13 mouse cellular contexts compared by ENCODE assay signal in genomic region chr17:70977799-70978198, GRCm38 (mm10). TPM values are rescaled to one million over a fixed set of nuclear protein-coding genes. Genes with fewer than 3 reads are reported as not detected.
DNase-seq lines count a peak whose midpoint lies in the region; ATAC-seq and TF ChIP-seq lines count a peak whose summit lies in the region.
"Had no signal": no experiment of that assay in that cellular context is flagged by ENCODE, and none has a peak within 500 bp of the region (broad histone marks: within the 10 kb centered on the region; RNA-seq: fewer than 3 reads in every experiment).

No protein-coding gene starts in this region.

- TF ChIP-seq RAD21 in CH12.LX (IDR thresholded peaks at IDR 0.05; ENCODE audit: low read depth, low read length) = peak; percentile 39

- H3K27ac ChIP-seq in heart, embryonic 12.5 days (ENCODE audit: poor library complexity, severe bottlenecking) = no peak overlapping the region
- H3K27ac ChIP-seq in CH12.LX (ENCODE audit: insufficient read depth, low read depth) = no peak overlapping the region
- no peak overlapping the region for H3K27ac ChIP-seq in liver, embryonic 14.5 days
- H3K27ac ChIP-seq: heart, embryonic 10.5 days; hindbrain, embryonic 12.5 days; limb, embryonic 15.5 days had no signal

- H3K4me3 ChIP-seq in heart, embryonic 12.5 days = no peak overlapping the region
- no peak overlapping the region for H3K4me3 ChIP-seq in lung, adult 2 months (replicated peaks; ENCODE audit: extremely low read depth, low read depth, low read length)
- no peak overlapping the region for H3K4me3 ChIP-seq in CH12.LX (replicated peaks in 1 of 3; ENCODE audit: low read depth in 2 of 3, low read length in 2 of 3, poor library complexity in 1 of 3)
- H3K4me3 ChIP-seq in liver, embryonic 14.5 days (ENCODE audit: insufficient read depth in 1 of 2, low read depth in 2 of 2, low read length in 2 of 2) = no peak overlapping the region
- H3K4me3 ChIP-seq: heart, embryonic 10.5 days; hindbrain, embryonic 12.5 days; limb, embryonic 15.5 days; megakaryocyte, embryonic 14.5 days had no signal

- dilution Hi-C loops in CH12.LX (cut with MboI; ENCODE audit: extremely low pct_ligation_motif_present, extremely low pct_unique_long_range_greater_than_20kb, low sequenced_read_pairs) = no loop called here

- peaks cover 62% of the 10 kb centered on the region for H3K36me3 ChIP-seq in heart, embryonic 12.5 days
- peaks cover 50 to 66% of the 10 kb centered on the region in 2 experiments for H3K36me3 ChIP-seq in CH12.LX (replicated peaks in 1 of 2; ENCODE audit: control insufficient read depth in 1 of 2, insufficient read depth in 1 of 2, low read length in 1 of 2)
- peaks cover 7% of the 10 kb centered on the region for H3K36me3 ChIP-seq in liver, embryonic 14.5 days (replicated peaks; ENCODE audit: control insufficient read depth, insufficient read depth, low read depth)

- peak; percentile 66 for DNase-seq in heart, adult 11 months
- no peak for DNase-seq in lung, adult 2 months
- DNase-seq in lung, adult 18-20 months = no peak
- no peak for DNase-seq in CH12.LX (ENCODE audit: extremely low read depth)
- DNase-seq in liver, embryonic 14.5 days (ENCODE audit: low read depth in 3 of 3, low spot score in 3 of 3) = no peak
- no peak for DNase-seq in adrenal gland, adult 8-10 months
- DNase-seq: kidney, postnatal 10 days had no signal

- H3K4me1 ChIP-seq in heart, embryonic 12.5 days (replicated peaks) = peaks cover 13% of the 10 kb centered on the region
- peaks cover 4% of the 10 kb centered on the region for H3K4me1 ChIP-seq in lung, adult 2 months (ENCODE audit: control insufficient read depth, insufficient read depth, low read length)
- H3K4me1 ChIP-seq in CH12.LX (ENCODE audit: control insufficient read depth in 1 of 2, insufficient read depth in 2 of 2) = peaks cover 0 to 6% of the 10 kb centered on the region in 2 experiments; a peak in 2 of 4 replicates
- no peaks in the 10 kb centered on the region for H3K4me1 ChIP-seq in liver, embryonic 14.5 days (replicated peaks; ENCODE audit: control insufficient read depth in 2 of 2, insufficient read depth in 2 of 2, low read length in 1 of 2)
- H3K4me1 ChIP-seq: hindbrain, embryonic 12.5 days; limb, embryonic 15.5 days had no signal

- no peaks in the 10 kb centered on the region for H3K9me3 ChIP-seq in heart, embryonic 12.5 days (replicated peaks)
- no peaks in the 10 kb centered on the region for H3K9me3 ChIP-seq in CH12.LX (replicated peaks; ENCODE audit: low read length)
- no peaks in the 10 kb centered on the region for H3K9me3 ChIP-seq in liver, embryonic 14.5 days (ENCODE audit: control insufficient read depth, low read length)
- H3K9me3 ChIP-seq: heart, embryonic 10.5 days; hindbrain, embryonic 12.5 days; limb, embryonic 15.5 days; megakaryocyte, embryonic 14.5 days had no signal

- peaks cover 40% of the 10 kb centered on the region for H3K27me3 ChIP-seq in heart, embryonic 12.5 days (replicated peaks)
- no peaks in the 10 kb centered on the region for H3K27me3 ChIP-seq in CH12.LX (replicated peaks)
- no peaks in the 10 kb centered on the region for H3K27me3 ChIP-seq in liver, embryonic 14.5 days (ENCODE audit: control insufficient read depth, insufficient read depth, low read length)
- H3K27me3 ChIP-seq: hindbrain, embryonic 12.5 days; limb, embryonic 15.5 days; megakaryocyte, embryonic 14.5 days had no signal

- ATAC-seq in heart, embryonic 12.5 days (ENCODE audit: insufficient number of reproducible peaks, low FRiP score) = no peak
- ATAC-seq in liver, embryonic 14.5 days (ENCODE audit: insufficient read depth) = no peak
- no peak for ATAC-seq in frontal cortex, adult (ENCODE audit: low TSS enrichment)

- no peak for TF ChIP-seq POLR2A in lung, adult 2 months (IDR thresholded peaks at IDR 0.05; ENCODE audit: borderline replicate concordance, extremely low read depth, low read depth, low read length)
- TF ChIP-seq POLR2A in CH12.LX (IDR thresholded peaks at IDR 0.05; ENCODE audit: low read depth, low read length) = no peak

- H3K79me2 ChIP-seq in CH12.LX (replicated peaks; ENCODE audit: control insufficient read depth, extremely low read depth, insufficient read depth, poor library complexity, severe bottlenecking) = no peaks in the 10 kb centered on the region

- TF ChIP-seq CTCF in lung, adult 2 months (IDR thresholded peaks at IDR 0.05; ENCODE audit: insufficient read depth, low read length) = peak; percentile 42
- peak in 1 of 2 experiments; percentile 51; a peak in 2 of 4 replicates for TF ChIP-seq CTCF in CH12.LX (conservative IDR thresholded peaks at IDR 0.05 in 1 of 2, IDR thresholded peaks at IDR 0.05 in 1 of 2; ENCODE audit: low read depth in 2 of 2, low read length in 2 of 2)
- peak; percentile 52 for TF ChIP-seq CTCF in liver, embryonic 14.5 days (IDR thresholded peaks at IDR 0.05; ENCODE audit: low read depth)

- no peak for TF ChIP-seq EP300 in CH12.LX (IDR thresholded peaks at IDR 0.05; ENCODE audit: low read length)
- TF ChIP-seq EP300 in liver, embryonic 14.5 days (IDR thresholded peaks at IDR 0.05; ENCODE audit: low read depth) = no peak

- WGBS in heart, embryonic 12.5 days = 83% methylated on average over 6 of the region's 6 CpGs
- WGBS in lung, adult 2 months = 88% methylated on average over 6 of the region's 6 CpGs
- WGBS in liver, embryonic 14.5 days (ENCODE audit: insufficient replicate concordance) = 80% methylated on average over 6 of the region's 6 CpGs

- in situ Hi-C loops in CH12.LX (cut with MboI; ENCODE audit: low pct_ligation_motif_present, low pct_unique_long_range_greater_than_20kb, low sequenced_read_pairs) = no loop called here

- H3K4me2 ChIP-seq in heart, embryonic 12.5 days = no peak overlapping the region
- no peak overlapping the region for H3K4me2 ChIP-seq in CH12.LX (ENCODE audit: insufficient read depth, low read depth, poor library complexity, severe bottlenecking)
- no peak overlapping the region for H3K4me2 ChIP-seq in liver, embryonic 14.5 days (ENCODE audit: low read depth)
- H3K4me2 ChIP-seq: hindbrain, embryonic 12.5 days; limb, embryonic 15.5 days had no signal

- no peak overlapping the region for H3K9ac ChIP-seq in heart, embryonic 12.5 days
- H3K9ac ChIP-seq in CH12.LX (ENCODE audit: insufficient read depth, low read depth) = no peak overlapping the region
- no peak overlapping the region for H3K9ac ChIP-seq in liver, embryonic 14.5 days (replicated peaks)
- H3K9ac ChIP-seq: hindbrain, embryonic 12.5 days; limb, embryonic 15.5 days had no signal

TF ChIP-seq in CH12.LX, 34 proteins besides CTCF, POLR2A, EP300 and RAD21:
- TF ChIP-seq SMC3 (IDR thresholded peaks at IDR 0.05; ENCODE audit: low read depth, low read length) = peak; percentile 14; the same call in 1 of the 2 replicates
- TF ChIP-seq SIN3A (IDR thresholded peaks at IDR 0.05; ENCODE audit: low read length) = no peak

RNA-seq across cellular contexts. Expression of gene Myom1, which starts 24.6 kb away (rescaled TPM):
- polyA plus RNA-seq in heart, embryonic 12.5 days (2016; fragmentation: Nextera tagmentation; extraction: Ambion mirVana) = 229 and 241 TPM in 2 replicates
- 6.3 and 18.6 TPM in 2 replicates for polyA plus RNA-seq in lung, adult 2 months (2012; rRNA removed)
- 0.42 and 0.55 TPM in 2 replicates for total RNA-seq in CH12.LX (2012; rRNA removed)
- 0.26 TPM in 2 replicates for total RNA-seq in CH12.LX (2014; rRNA removed)
- 0.86 and 0.93 TPM in 2 replicates for polyA plus RNA-seq in CH12.LX (2012; ENCODE audit: insufficient read length, low read depth)
- 1.8 and 2.6 TPM in 2 replicates for polyA plus RNA-seq in liver, embryonic 14.5 days (2012; rRNA removed)
- 1.6 TPM in 2 replicates for polyA plus RNA-seq in liver, embryonic 14.5 days (2014; fragmentation: Nextera tagmentation; extraction: Ambion mirVana)
- 1 to 10 TPM; 1.4 to 2.4 (median 2.0) TPM for total RNA-seq in adrenal gland, adult 8-10 months (2022)

RNA-seq across cellular contexts. Expression of gene Myl12a, which starts 24.9 kb away (rescaled TPM):
- polyA plus RNA-seq in heart, embryonic 12.5 days (2016; fragmentation: Nextera tagmentation; extraction: Ambion mirVana) = 832 and 883 TPM in 2 replicates
- 219 and 296 TPM in 2 replicates for polyA plus RNA-seq in lung, adult 2 months (2012; rRNA removed)
- total RNA-seq in CH12.LX (2012; rRNA removed) (163 and 171 TPM in 2 replicates), CH12.LX (2014; rRNA removed) (246 and 279 TPM in 2 replicates)
- 280 and 285 TPM in 2 replicates for polyA plus RNA-seq in CH12.LX (2012; ENCODE audit: insufficient read length, low read depth)
- 92.3 and 92.7 TPM in 2 replicates for polyA plus RNA-seq in liver, embryonic 14.5 days (2012; rRNA removed)
- polyA plus RNA-seq in liver, embryonic 14.5 days (2014; fragmentation: Nextera tagmentation; extraction: Ambion mirVana) = 163 and 165 TPM in 2 replicates
- 100 to 1,000 TPM; 265 to 302 (median 283) TPM for total RNA-seq in adrenal gland, adult 8-10 months (2022)

Comparison
In these comparisons a context has a peak if more than half of its experiments do, and no peak if none do; other contexts are left out.
1. RNA of gene Myom1, which starts 24.6 kb away (polyA plus RNA-seq): 229 to 241 TPM in heart, embryonic 12.5 days; 6.3 to 18.6 TPM in lung, adult 2 months, 1.6 to 2.6 TPM in liver, embryonic 14.5 days and 0.86 to 0.93 TPM in CH12.LX; every median in the first group is over 10 times any median in the second.